9 mouse cellular contexts compared by ENCODE assay signal in genomic region chr9:65519807-65520504, GRCm38 (mm10). TPM values are rescaled to one million over a fixed set of nuclear protein-coding genes. Genes with fewer than 3 reads are reported as not detected.
DNase-seq lines count a peak whose midpoint lies in the region; ATAC-seq and TF ChIP-seq lines count a peak whose summit lies in the region.
"Had no signal": no experiment of that assay in that cellular context is flagged by ENCODE, and none has a peak within 500 bp of the region (broad histone marks: within the 10 kb centered on the region; RNA-seq: fewer than 3 reads in every experiment).

Ankdd1a (minus strand) TSS chr9:65520193.

- WGBS in heart, postnatal 0 days: 22% methylated on average over 18 of the region's 25 CpGs
- WGBS in forebrain, embryonic 11.5 days: 11% methylated on average over 25 of the region's 25 CpGs
- WGBS in midbrain, embryonic 15.5 days: 5% methylated on average over 25 of the region's 25 CpGs

- peak within 1 kb of the TSS; percentile 52 for H3K4me2 ChIP-seq in heart, postnatal 0 days (ENCODE audit: low read depth, low read length)
- H3K4me2 ChIP-seq in forebrain, embryonic 11.5 days (ENCODE audit: low read depth, low read length, severe bottlenecking): peak within 1 kb of the TSS; percentile 43
- peak within 1 kb of the TSS; percentile 70 for H3K4me2 ChIP-seq in midbrain, embryonic 15.5 days

- H3K36me3 ChIP-seq in heart, postnatal 0 days (replicated peaks; ENCODE audit: control insufficient read depth, insufficient read depth, low read length): no peaks in the 10 kb centered on the region
- no peaks in the 10 kb centered on the region for H3K36me3 ChIP-seq in forebrain, embryonic 11.5 days (ENCODE audit: control insufficient read depth, insufficient read depth, low read length)
- H3K36me3 ChIP-seq in midbrain, embryonic 15.5 days (replicated peaks): no peaks in the 10 kb centered on the region

- peaks cover 8% of the 10 kb centered on the region; the same call in 1 of the 2 replicates for H3K4me1 ChIP-seq in heart, postnatal 0 days (ENCODE audit: control insufficient read depth, insufficient read depth)
- H3K4me1 ChIP-seq in forebrain, embryonic 11.5 days (replicated peaks; ENCODE audit: control insufficient read depth, insufficient read depth, low read length): 0 out of 2 replicates have a peak, but pooled peaks cover 2% of the 10 kb centered on the region
- peaks cover 16% of the 10 kb centered on the region; the same call in 1 of the 2 replicates for H3K4me1 ChIP-seq in midbrain, embryonic 15.5 days

- no peaks in the 10 kb centered on the region for H3K9me3 ChIP-seq in heart, postnatal 0 days (replicated peaks; ENCODE audit: control insufficient read depth, low read length)
- H3K9me3 ChIP-seq in forebrain, embryonic 11.5 days (ENCODE audit: control insufficient read depth, low read length): no peaks in the 10 kb centered on the region
- H3K9me3 ChIP-seq in midbrain, embryonic 15.5 days: no peaks in the 10 kb centered on the region

- no peak for TF ChIP-seq CTCF in heart, postnatal 0 days (IDR thresholded peaks at IDR 0.05; ENCODE audit: low read depth)

- no peak for TF ChIP-seq EP300 in heart, postnatal 0 days (IDR thresholded peaks at IDR 0.05; ENCODE audit: low read depth)

- peak within 1 kb of the TSS; percentile 45; the same call in 1 of the 2 replicates for H3K9ac ChIP-seq in heart, postnatal 0 days (replicated peaks; ENCODE audit: low read depth, low read length)
- H3K9ac ChIP-seq in forebrain, embryonic 11.5 days (ENCODE audit: low read length): peak within 1 kb of the TSS; percentile 30; the same call in 1 of the 2 replicates
- peak within 1 kb of the TSS; percentile 47 for H3K9ac ChIP-seq in midbrain, embryonic 15.5 days
- H3K9ac ChIP-seq: liver, embryonic 14.5 days had no signal

- 0 out of 2 replicates have a peak, but pooled peaks cover 4% of the 10 kb centered on the region for H3K27me3 ChIP-seq in heart, postnatal 0 days (ENCODE audit: control insufficient read depth, insufficient read depth, low read length)
- peaks cover 3% of the 10 kb centered on the region for H3K27me3 ChIP-seq in forebrain, embryonic 11.5 days (ENCODE audit: control insufficient read depth, insufficient read depth, low read length)
- no peaks in the 10 kb centered on the region for H3K27me3 ChIP-seq in midbrain, embryonic 15.5 days (replicated peaks)

- intact Hi-C loops in heart, postnatal 10 days (cut with DNase I): no loop called here

- no peak for DNase-seq in heart, postnatal 0 days (ENCODE audit: low spot score)
- DNase-seq in heart, postnatal 10 days: no peak
- peak; percentile 51 for DNase-seq in brain, embryonic 18.5 days (ENCODE audit: low read depth, low spot score)
- peak; percentile 69 for DNase-seq in forebrain, embryonic 11.5 days (ENCODE audit: low spot score)
- DNase-seq in layer of hippocampus, postnatal 10 days (ENCODE audit: low spot score in 2 of 2): peak; percentile 62 to 75
- no peak for DNase-seq in thymus, postnatal 10 days (ENCODE audit: low spot score in 2 of 2)

- no peak for ATAC-seq in heart, postnatal 0 days (ENCODE audit: insufficient read depth, low read depth)
- 0 out of 2 replicates have a peak, but pooled peaks have one; percentile 42 for ATAC-seq in forebrain, embryonic 11.5 days (replicated peaks; ENCODE audit: low FRiP score)
- ATAC-seq in midbrain, embryonic 15.5 days (replicated peaks): peak; percentile 87
- ATAC-seq in CD4-positive, CD25-positive, alpha-beta regulatory T cell, adult 4 months: no peak

- peak within 1 kb of the TSS; percentile 19 for H3K4me3 ChIP-seq in heart, postnatal 0 days (ENCODE audit: low read depth, low read length)
- peak within 1 kb of the TSS; percentile 13; the same call in 1 of the 2 replicates for H3K4me3 ChIP-seq in forebrain, embryonic 11.5 days (ENCODE audit: low read depth, low read length)
- peak within 1 kb of the TSS; percentile 39 for H3K4me3 ChIP-seq in midbrain, embryonic 15.5 days

- H3K27ac ChIP-seq in heart, postnatal 0 days (ENCODE audit: low read depth): no peak within 1 kb of the TSS
- no peak within 1 kb of the TSS for H3K27ac ChIP-seq in forebrain, embryonic 11.5 days (ENCODE audit: low read depth, low read length)
- peak within 1 kb of the TSS; percentile 66 for H3K27ac ChIP-seq in midbrain, embryonic 15.5 days
- H3K27ac ChIP-seq: liver, embryonic 14.5 days had no signal

RNA-seq across cellular contexts. Expression of gene Ankdd1a, which starts in this region (rescaled TPM):
- total RNA-seq in heart, postnatal 0 days (2014; rRNA removed; ENCODE audit: low replicate concordance): not detected in 2 replicates
- polyA plus RNA-seq in heart, postnatal 0 days (2015; fragmentation: Nextera tagmentation; extraction: Ambion mirVana): not detected in 2 replicates
- total RNA-seq in heart, postnatal 10 days (2021): under 1 TPM in 1 of 2 experiments, not detected in 1; 0.22 TPM
- 0.20 TPM in 1 of 2 replicates, not detected in the other for polyA plus RNA-seq in forebrain, embryonic 11.5 days (2014; fragmentation: Nextera tagmentation; extraction: Ambion mirVana)
- 1 to 10 TPM; 1.5 to 2.0 TPM for total RNA-seq in layer of hippocampus, postnatal 10 days (2021)
- polyA plus RNA-seq in midbrain, embryonic 15.5 days (2015; fragmentation: Nextera tagmentation; extraction: Ambion mirVana): 1.0 and 1.7 TPM in 2 replicates
- polyA plus RNA-seq in CD4-positive, CD25-positive, alpha-beta regulatory T cell, adult 4 months (2017; shearing (Covaris generic)): under 1 TPM in 1 of 2 experiments, not detected in 1; 0.35 TPM

Comparison
In these comparisons a context has a peak if more than half of its experiments do, and no peak if none do; other contexts are left out.
1. Peak in DNase-seq, ATAC-seq, H3K4me3 ChIP-seq, H3K9ac ChIP-seq and H3K4me2 ChIP-seq in forebrain, embryonic 11.5 days; RNA of the gene not detected or under 1 TPM.
2. DNase-seq: peak in brain, embryonic 18.5 days (single experiment) and layer of hippocampus, postnatal 10 days (2 of 2); none in heart, postnatal 0 days (single experiment), heart, postnatal 10 days (0 of 2) and thymus, postnatal 10 days (0 of 2).
3. Peak in every context shown above with its lines, with median percentiles within 50 percentile points of each other: H3K4me2 ChIP-seq, H3K4me3 ChIP-seq and H3K9ac ChIP-seq.